Mouse (Mus musculus) G1E-ER4 (cell line): ENCODE measurements around the gene P2rx4. TPM values are rescaled to one million over a fixed set of nuclear protein-coding genes. Genes with fewer than 3 reads are reported as not detected.

Experiments
- GATA1 ChIP-seq: IDR thresholded peaks from one replicate; pipeline ENCODE4 v1.8.0; 2012; ENCODE audit warnings: low read length, inconsistent platforms
- polyA plus RNA-seq: library from polyadenylated mRNA; stranded (reverse); fragments of >175 nt; gene quantifications from 2 replicates; pipeline ENCODE4 v1.2.3, GENCODE M21; 2012

The P2rx4 gene
- polyA plus RNA-seq, 1 experiment, result 5.8 TPM

DNA sequence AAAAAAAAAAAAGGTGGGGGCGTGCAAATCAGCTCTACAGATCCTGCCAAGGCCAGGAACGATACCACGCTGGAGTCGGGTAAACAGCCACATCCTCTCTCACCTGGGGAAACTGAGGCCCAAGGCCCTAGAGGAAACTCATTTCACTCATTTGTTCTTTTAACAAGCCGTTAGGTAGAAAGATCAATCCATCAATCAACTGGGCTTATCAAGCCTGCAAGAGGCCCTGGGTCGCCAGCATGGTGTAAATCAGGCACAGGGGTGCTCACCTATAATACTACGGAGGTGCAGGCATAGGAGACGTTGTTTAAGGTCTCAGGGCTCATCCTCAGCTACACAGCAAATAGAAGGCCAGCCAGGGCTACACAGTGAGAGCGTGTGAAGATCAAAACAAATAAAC, 64.1 kb downstream of the P2rx4 start:
- no peak for TF ChIP-seq GATA1

DNA sequence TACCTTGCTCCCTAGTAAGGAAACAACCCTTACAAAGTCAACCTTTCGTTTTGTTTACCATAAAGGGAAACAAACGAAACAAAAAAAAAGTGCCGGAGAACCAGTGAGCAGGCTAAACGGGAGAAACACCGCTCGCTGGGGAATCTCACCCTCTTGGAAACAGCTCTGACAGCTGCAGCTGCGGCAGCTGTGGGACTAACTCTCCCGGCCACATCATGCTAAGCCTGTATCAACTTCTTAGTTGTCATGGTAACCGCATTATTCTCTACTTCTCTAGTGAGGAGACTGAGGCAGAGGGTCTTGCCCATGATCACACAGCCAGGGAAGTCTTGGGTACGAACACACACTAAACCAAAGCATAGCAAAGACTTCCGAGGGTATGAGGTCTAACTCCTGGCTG, 66.4 kb downstream of the P2rx4 start:
- no peak for TF ChIP-seq GATA1

DNA sequence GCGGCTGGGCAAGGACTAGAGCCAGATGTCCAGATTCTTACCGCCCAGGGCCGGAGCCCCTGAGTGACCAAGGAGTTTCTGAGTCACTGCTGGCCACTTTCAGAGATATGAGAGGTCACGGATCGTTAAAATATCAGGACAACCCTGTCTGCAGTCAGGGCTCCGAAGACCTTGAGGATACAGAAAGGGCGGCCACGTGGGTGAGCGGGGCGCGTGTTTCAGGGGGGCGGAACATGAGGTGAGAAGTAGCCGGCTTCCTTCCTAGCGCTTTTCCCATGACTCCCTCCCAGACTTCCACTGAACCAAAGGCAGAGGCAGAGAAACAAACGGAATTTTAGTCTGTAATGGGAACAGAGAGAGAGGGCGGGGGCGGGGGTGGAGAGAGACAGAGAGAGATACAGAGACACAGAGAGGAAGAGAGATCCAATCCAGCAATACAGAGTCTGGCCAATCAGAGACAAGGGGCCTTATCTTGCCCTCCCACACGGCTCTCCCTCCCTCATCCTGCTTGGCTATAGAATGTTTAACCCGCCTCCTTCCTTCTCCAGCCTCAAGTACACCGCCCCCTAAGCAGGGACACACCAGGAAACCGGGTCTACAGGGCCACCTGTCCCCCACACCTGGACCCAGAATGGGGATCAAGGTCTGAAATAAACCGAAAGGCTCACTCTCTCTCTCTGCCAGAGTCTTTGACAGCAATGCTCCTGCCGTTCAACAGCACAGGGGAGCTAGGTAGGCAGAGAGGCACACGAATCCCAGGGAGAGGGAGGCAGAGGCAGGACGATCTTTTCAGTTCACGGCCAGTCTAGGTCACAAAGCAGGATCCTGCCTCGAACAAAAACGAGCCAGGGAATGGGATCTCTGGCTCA, 67.6 kb downstream of the P2rx4 start:
- TF ChIP-seq GATA1, result no peak

DNA sequence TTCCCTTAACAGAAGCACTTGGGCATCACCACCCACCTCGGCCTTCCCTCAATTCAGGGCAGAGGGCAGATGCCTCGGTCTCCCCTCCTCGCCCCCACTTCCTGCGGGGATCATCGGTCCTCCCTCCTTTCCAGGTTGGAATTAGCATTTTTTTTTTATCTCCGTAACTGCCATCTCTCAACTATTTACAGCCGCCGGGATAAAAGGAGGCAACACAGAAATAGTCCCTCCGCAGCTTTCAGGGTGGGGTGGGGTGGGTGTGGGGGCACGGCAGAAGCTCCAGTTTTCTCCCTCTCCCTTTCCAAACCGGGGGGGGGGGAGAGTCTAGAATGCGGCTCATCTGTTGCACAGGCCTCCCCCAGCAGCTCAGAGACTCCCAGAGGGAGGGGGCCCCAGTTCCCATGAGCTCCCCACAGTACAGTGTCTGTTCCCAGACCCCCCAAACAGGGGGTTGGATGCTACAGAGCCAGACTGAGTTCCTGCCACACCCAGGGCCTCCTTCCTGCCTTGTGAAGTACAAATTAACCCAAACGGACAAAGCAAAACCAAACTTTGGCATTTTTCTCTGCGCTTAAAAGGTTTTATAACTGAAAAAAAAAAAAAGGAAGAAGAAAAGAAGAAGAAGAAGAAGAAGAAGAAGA, 68.4 kb downstream of the P2rx4 start:
- no peak for TF ChIP-seq GATA1

DNA sequence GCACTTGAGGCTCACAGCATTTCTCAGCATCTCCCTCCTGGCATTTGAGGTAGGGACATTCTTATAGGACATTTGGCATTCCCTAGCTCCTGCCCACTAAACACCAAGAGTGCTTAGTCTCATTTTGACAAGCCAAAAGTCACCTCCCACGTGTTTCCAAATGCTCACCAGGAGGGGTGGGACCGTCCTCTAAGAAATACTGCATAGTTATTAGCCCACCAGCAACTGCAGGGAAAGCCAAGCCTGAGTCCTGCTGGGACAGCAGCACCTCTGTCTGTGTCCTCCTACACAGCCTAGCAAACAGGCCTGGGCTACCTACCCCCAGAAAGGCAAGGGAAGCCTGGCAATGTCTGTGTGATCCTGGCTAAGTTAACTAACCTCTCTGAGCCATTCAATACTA, 70.0 kb downstream of the P2rx4 start:
- TF ChIP-seq GATA1, result no peak

DNA sequence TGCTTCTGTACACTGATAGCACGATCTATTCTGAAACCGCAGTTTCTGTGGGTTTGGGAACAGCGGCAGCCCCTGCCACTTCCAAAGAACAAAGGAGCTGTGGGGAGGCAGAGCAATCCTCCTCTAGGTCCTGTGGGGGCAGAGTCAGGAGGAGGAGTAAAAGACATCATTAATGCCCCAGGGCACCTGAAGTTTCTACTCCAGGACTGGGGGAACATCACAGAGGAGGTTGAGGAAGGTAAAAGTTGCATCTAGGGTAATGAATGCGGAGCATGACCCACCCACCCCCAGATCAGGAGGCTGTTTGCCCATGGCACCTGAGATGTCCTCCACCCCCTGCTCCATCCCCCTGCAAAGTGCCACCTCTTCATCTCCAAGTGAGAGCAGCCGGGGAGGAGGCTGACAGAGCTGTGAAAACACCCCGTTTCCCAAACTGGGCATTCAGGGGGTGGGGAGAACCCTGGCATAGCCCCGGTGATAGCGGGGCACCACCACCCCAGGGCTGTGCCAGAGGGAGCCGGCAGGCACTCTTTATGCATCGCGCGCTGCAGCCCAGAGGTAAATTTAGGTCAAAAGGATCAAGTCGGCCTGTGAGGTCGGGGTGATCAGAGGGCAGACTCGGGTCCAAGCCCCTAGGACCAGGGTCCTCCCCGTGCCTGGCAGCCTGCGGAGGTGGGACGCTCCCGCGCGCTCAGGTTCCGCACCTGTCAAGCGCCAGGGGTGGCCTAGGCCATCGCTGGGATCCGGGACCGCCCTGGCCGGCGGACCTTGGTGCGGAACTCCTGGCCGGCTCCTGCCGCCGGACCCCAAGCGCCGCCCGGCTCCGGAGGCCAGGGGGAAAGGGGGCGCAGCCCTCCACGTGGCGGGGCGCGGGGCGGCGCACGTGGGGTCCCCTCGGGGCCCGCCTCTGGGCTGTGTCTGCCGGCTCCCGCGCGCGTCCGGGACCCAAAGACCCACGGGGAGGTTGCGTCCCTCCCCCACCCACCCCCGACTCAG, 71.2 kb downstream of the P2rx4 start:
- no peak for TF ChIP-seq GATA1

Other genes starting within 250 kb of the P2rx4 start
- gene Atp2a2, start 205.3 kb upstream of the P2rx4 start, polyA plus RNA-seq, result 43.2 and 53.5 TPM in 2 replicates
- gene Ift81, start 93.0 kb upstream of the P2rx4 start, polyA plus RNA-seq, result 1.1 and 1.7 TPM in 2 replicates
- gene P2rx7, start 63.6 kb upstream of the P2rx4 start, polyA plus RNA-seq, result 0.58 and 0.73 TPM in 2 replicates
- gene Camkk2, start 71.9 kb downstream of the P2rx4 start, polyA plus RNA-seq, result 27.0 and 31.9 TPM in 2 replicates
- gene Anapc5, start 113.8 kb downstream of the P2rx4 start, polyA plus RNA-seq, result 188 and 268 TPM in 2 replicates
- gene Rnf34, start 142.5 kb downstream of the P2rx4 start, polyA plus RNA-seq, result 13.8 and 17.7 TPM in 2 replicates